Mouse (Mus musculus) heart, embryonic 10.5 days (tissue): ENCODE measurements around the gene Prickle1. TPM values are rescaled to one million over a fixed set of nuclear protein-coding genes. Genes with fewer than 3 reads are reported as not detected.

Experiments used
- DNase-seq: peaks from one replicate; pipeline ENCODE4 v3.0.0-alpha.2; 2017; ENCODE audit warnings: low spot score
- H3K27ac ChIP-seq: fragments of 300-500 bp; sonication (generic); 2 replicates; pipeline ENCODE4 v1.5.1; 2016; ENCODE audit warnings: mild to moderate bottlenecking
- H3K27me3 ChIP-seq: fragments of 300-500 bp; sonication (generic); 2 replicates; pipeline ENCODE4 v1.6.1; 2016; ENCODE audit warnings: mild to moderate bottlenecking; ENCODE audit not compliant: poor library complexity, insufficient read depth, severe bottlenecking
- H3K36me3 ChIP-seq: fragments of 300-500 bp; sonication (generic); 2 replicates; pipeline ENCODE4 v1.6.1; 2016; ENCODE audit warnings: mild to moderate bottlenecking, moderate library complexity
- H3K4me1 ChIP-seq: fragments of 300-500 bp; sonication (generic); 2 replicates; pipeline ENCODE4 v1.6.1; 2016; ENCODE audit warnings: mild to moderate bottlenecking
- H3K4me3 ChIP-seq: fragments of 300-500 bp; sonication (generic); 2 replicates; pipeline ENCODE4 v1.5.1; 2016; ENCODE audit warnings: mild to moderate bottlenecking, moderate library complexity
- H3K9me3 ChIP-seq: fragments of 300-500 bp; sonication (generic); 2 replicates; pipeline ENCODE4 v1.6.1; 2016; ENCODE audit warnings: mild to moderate bottlenecking, moderate library complexity
- WGBS: fragments of 180-500 bp; shearing (Covaris S2); methylation state at CpG from one replicate; pipeline ENCODE4 v1.1.7; 2016; 5-methylcytosine and 5-hydroxymethylcytosine counted together
- polyA plus RNA-seq: library from polyadenylated mRNA; unstranded; fragments of >200 nt; fragmentation: Nextera tagmentation; extraction: Ambion mirVana; gene quantifications from 2 replicates; pipeline ENCODE4 v1.2.1, GENCODE M21; 2016

Prickle1 gene
- polyA plus RNA-seq, 1 experiment from 2014 or later, result 28.5 TPM

GRCm38 (mm10) chr15:93529831-93530702 lies 65.6 kb downstream of the Prickle1 start:
- H3K36me3 ChIP-seq, result no peaks in the 10 kb centered on the region
- H3K27me3 ChIP-seq, result no peaks in the 10 kb centered on the region
- no peak overlapping the region for H3K4me3 ChIP-seq
- H3K9me3 ChIP-seq, result no peaks in the 10 kb centered on the region
- 32% methylated on average over 12 of the region's 12 CpGs for WGBS
- H3K27ac ChIP-seq, result peak overlapping the region; percentile 64
- H3K4me1 ChIP-seq, result peaks cover 72% of the 10 kb centered on the region
- no peak for DNase-seq

DNA sequence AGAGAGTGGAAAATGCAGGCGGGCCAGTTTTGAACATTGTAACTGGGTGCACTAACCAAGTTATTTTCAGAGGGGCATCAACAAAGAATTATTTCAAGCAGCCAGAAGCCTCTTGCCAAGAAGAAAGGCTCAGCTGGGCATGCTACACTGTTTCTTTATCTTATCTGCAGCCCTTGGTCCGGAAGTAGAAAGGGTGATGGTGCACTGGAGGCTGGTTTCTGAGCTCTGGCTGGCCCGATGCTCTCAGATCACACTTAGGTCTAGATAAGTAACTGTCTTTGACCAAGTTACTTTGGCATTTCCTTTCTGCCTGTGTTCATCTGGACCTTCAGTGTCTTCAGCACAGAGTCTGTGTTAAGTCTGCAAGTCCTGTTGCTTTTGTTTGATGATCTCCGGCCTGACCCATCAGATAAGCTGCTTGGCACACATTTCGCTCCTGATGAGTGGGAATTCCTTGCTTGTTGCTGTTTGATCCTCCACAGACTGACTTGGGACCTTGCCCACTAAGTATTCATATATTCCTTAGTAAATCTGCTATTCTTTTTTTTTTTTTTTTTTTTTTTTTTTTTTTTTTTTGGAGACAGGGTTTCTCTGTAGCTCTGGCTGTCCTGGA lies 70.3 kb downstream of the Prickle1 start:
- no peaks in the 10 kb centered on the region for H3K9me3 ChIP-seq
- peaks cover 79% of the 10 kb centered on the region for H3K4me1 ChIP-seq
- H3K27ac ChIP-seq, result no peak overlapping the region
- H3K4me3 ChIP-seq, result no peak overlapping the region
- no peak for DNase-seq
- 17% methylated on average over 5 of the region's 5 CpGs for WGBS
- no peaks in the 10 kb centered on the region for H3K27me3 ChIP-seq
- no peaks in the 10 kb centered on the region for H3K36me3 ChIP-seq

DNA sequence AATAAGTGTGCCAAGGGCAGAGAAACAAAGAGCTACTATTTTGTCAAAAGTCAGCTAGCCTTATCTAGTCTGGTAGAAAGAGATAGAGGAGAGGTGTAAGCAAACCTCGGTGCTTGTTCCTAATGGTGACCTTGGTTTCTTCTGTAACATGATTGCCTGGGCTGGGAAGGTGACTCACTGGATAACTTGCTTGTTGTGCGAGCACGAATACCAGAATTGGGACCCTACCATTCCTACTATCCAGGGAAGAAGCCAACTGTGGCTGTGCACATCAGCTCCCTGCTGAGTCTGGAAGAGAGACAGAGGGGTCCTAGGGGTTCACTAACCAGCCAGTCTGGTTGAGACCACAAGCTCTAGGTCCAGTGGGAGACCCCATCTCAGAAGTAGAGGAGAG lies 73.9 kb downstream of the Prickle1 start:
- H3K4me1 ChIP-seq, result peaks cover 66% of the 10 kb centered on the region
- peak overlapping the region; percentile 97 for H3K27ac ChIP-seq
- H3K36me3 ChIP-seq, result no peaks in the 10 kb centered on the region
- DNase-seq, result no peak
- 12% methylated on average over 3 of the region's 3 CpGs for WGBS
- peak overlapping the region; percentile 12; the same call in 1 of the 2 replicates for H3K4me3 ChIP-seq
- no peaks in the 10 kb centered on the region for H3K9me3 ChIP-seq
- no peaks in the 10 kb centered on the region for H3K27me3 ChIP-seq

GRCm38 (mm10) chr15:93521088-93521786 lies 74.5 kb downstream of the Prickle1 start:
- H3K4me1 ChIP-seq, result peaks cover 66% of the 10 kb centered on the region
- DNase-seq, result no peak
- H3K9me3 ChIP-seq, result no peaks in the 10 kb centered on the region
- WGBS, result 17% methylated on average over 11 of the region's 11 CpGs
- H3K4me3 ChIP-seq, result peak overlapping the region; percentile 12; the same call in 1 of the 2 replicates
- H3K27me3 ChIP-seq, result no peaks in the 10 kb centered on the region
- H3K36me3 ChIP-seq, result no peaks in the 10 kb centered on the region
- H3K27ac ChIP-seq, result peak overlapping the region; percentile 97

GRCm38 (mm10) chr15:93519836-93520826 lies 75.6 kb downstream of the Prickle1 start:
- no peaks in the 10 kb centered on the region for H3K9me3 ChIP-seq
- peaks cover 65% of the 10 kb centered on the region for H3K4me1 ChIP-seq
- peak overlapping the region; percentile 97 for H3K27ac ChIP-seq
- DNase-seq, result peak; percentile 85
- 3% methylated on average over 17 of the region's 17 CpGs for WGBS
- H3K4me3 ChIP-seq, result peak overlapping the region; percentile 89
- H3K27me3 ChIP-seq, result no peaks in the 10 kb centered on the region
- no peaks in the 10 kb centered on the region for H3K36me3 ChIP-seq

DNA sequence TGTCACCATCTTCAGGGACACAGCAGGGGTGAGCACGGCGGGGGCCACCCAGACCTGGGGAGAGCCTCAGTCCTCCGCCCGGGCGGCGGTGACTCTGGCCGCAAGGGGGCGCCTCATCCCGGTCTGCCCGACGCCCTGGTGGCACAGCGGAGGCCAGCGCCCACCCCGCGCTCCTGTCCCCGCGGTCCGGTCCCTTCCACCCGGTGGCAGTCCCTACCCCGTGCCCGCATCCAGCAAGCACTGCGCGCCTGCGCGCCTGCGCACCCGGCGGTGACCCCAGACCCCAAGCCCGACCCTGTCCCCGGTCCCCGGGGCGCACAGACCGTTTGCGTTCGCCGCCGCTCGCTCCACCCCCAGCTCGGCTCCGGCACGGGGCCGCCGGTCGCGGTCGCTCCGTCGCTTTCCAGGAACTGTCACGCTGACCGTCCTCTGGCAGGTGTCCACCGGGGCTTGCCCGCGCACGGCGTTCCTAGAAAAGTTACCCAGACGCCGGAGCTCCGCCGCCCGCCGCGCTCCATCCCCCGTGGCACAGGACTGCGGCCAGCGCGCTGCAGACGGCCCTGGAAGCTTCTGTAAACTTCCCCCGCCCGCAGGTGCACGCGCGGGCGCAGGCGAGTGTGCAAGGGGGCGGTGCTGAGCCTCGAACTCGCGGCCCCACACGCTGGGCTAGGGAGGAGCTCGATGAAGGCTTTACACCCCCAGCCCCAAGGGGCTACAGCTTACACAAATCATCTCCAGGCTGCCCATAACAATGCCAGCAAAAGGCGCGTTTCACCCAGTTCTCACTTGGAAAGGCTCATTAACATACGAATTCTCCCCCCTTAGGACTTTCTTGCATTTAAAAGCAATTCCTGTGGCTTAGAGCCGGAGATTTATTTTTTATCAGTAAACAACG lies 76.5 kb downstream of the Prickle1 start:
- H3K27me3 ChIP-seq, result no peaks in the 10 kb centered on the region
- peaks cover 70% of the 10 kb centered on the region for H3K4me1 ChIP-seq
- peak overlapping the region; percentile 89 for H3K4me3 ChIP-seq
- H3K9me3 ChIP-seq, result no peaks in the 10 kb centered on the region
- DNase-seq, result peak; percentile 89
- WGBS, result under 1% methylated on average over 85 of the region's 85 CpGs
- H3K36me3 ChIP-seq, result no peaks in the 10 kb centered on the region
- H3K27ac ChIP-seq, result peak overlapping the region; percentile 97

GRCm38 (mm10) chr15:93518143-93518902 lies 77.4 kb downstream of the Prickle1 start:
- WGBS, result 2% methylated on average over 23 of the region's 23 CpGs
- Histone ChIP-seq H3K4me3 (peak overlapping the region; percentile 89), H3K4me1 (peaks cover 70% of the 10 kb centered on the region), H3K27ac (peak overlapping the region; percentile 97), H3K36me3 (no peaks in the 10 kb centered on the region), H3K27me3 (no peaks in the 10 kb centered on the region), H3K9me3 (no peaks in the 10 kb centered on the region)
- no peak for DNase-seq

- WGBS, result 63% methylated on average over 11 of the region's 11 CpGs
- Histone ChIP-seq H3K27ac (peak overlapping the region; percentile 97; the same call in 1 of the 2 replicates), H3K9me3 (no peaks in the 10 kb centered on the region), H3K4me3 (peak overlapping the region; percentile 89), H3K27me3 (no peaks in the 10 kb centered on the region), H3K4me1 (peaks cover 70% of the 10 kb centered on the region), H3K36me3 (no peaks in the 10 kb centered on the region)
- DNase-seq, result no peak
These were observed 78.6 kb downstream of the Prickle1 start for GRCm38 (mm10) chr15:93517022-93517565.

DNA sequence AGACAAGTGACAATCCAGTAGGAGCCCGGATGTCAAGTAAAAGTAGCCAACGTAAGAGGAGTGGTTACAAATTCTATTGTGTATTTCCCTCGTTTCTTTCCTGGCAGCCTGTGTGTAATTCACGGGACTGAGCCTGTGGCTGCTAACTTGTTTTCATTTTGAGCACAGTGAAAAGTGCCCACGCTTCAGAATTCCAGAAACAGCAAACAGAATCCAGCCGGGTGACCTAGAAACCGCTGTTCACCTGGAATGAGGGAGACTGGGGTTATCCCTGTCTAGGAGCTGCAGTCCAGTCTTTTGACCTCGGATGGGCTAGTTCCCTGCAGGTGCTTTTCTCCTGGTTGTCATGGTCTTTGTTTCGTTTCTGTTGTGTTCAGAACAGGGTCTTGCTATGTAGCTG lies 80.4 kb downstream of the Prickle1 start:
- H3K4me3 ChIP-seq, result no peak overlapping the region
- 77% methylated on average over 9 of the region's 9 CpGs for WGBS
- H3K27me3 ChIP-seq, result no peaks in the 10 kb centered on the region
- DNase-seq, result no peak
- peaks cover 8% of the 10 kb centered on the region; the same call in 1 of the 2 replicates for H3K36me3 ChIP-seq
- H3K4me1 ChIP-seq, result peaks cover 65% of the 10 kb centered on the region
- no peak overlapping the region for H3K27ac ChIP-seq
- no peaks in the 10 kb centered on the region for H3K9me3 ChIP-seq

DNA sequence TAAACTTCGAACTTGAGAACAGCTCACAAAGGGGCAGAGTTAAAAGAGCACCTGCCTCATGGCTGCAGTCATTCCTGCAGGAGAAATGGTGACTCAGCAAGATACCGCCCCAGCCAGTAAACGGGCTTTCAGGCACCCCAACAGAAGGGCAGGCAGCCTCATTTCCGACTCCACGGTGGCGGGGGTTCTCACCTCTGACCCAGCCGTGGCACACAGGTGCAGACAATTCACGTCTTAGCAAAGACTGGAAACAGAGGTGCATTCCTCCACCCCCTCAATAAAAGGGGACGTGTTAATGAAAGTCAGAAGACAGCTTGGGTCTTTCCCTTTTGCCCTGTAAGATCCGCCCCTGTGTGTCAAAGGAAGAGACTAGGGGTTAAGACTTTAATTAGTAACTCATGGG lies 81.8 kb downstream of the Prickle1 start:
- WGBS, result 7% methylated on average over 10 of the region's 10 CpGs
- Histone ChIP-seq H3K4me3 (peak overlapping the region; percentile 42), H3K27ac (peak overlapping the region; percentile 52), H3K27me3 (no peaks in the 10 kb centered on the region), H3K4me1 (peaks cover 62% of the 10 kb centered on the region), H3K9me3 (no peaks in the 10 kb centered on the region), H3K36me3 (peaks cover 18% of the 10 kb centered on the region)
- peak; percentile 83 for DNase-seq
